Mouse (Mus musculus): ENCODE measurements around the gene Lmx1a. TPM values are rescaled to one million over a fixed set of nuclear protein-coding genes. Genes with fewer than 3 reads are reported as not detected.

The Lmx1a gene
- total RNA-seq, 2 experiments from 2014 or later: 0.22 to 0.71 TPM

DNA sequence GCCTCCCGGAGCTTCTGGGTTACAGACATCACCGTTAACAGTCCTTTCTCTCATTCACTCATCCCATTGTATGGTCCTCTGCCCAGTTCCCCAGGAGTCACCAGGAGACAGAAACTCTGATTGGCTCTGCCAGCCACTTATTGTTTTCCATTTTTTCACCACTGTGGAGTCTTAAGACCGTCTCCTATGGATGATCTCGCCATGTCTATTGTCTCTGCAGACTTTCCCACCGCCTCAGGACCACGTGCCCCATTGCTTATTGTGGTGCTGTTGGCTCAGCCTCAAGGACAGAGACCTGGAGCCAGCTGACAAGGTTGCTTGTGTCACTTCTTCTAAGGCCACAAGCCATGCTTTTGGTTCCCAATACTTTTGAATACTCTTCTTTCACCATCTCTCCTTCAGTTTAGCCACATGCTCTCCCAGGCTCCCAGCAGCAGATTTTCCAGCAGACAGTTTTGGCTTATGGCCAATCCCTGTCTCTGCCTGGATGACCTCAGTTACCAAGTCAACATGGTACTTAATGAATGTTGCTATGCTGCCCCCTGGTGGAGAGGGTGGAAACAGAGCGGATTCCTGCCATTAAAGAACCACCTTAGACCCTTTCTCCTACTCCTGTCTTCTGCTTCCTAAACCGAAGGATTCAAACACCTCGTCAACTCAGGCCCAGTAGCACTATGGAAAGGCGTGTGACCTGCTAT lies 92.9 kb downstream of the Lmx1a start:
- peak; percentile 66 to 70 for DNase-seq (ENCODE audit: low spot score in 2 of 2)

DNA sequence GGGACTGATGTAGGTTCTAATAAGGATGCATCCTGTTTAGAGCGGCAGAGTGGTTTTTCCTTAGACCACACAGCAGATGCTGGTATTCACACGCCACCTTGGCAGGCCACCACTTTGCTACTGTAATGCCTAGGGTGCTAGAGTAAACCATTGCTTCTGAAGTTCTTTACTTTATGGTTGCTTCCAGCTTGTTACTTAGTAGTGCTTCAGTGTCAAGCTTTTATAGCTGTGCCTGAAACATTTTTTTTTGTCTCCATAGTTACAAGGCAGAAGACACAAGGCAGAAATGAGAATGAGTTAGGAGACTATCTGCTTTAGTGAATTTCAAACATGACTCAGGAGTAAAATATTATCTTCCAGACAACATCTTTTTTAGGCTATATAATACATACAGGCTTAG lies 95.0 kb downstream of the Lmx1a start:
- no peak for DNase-seq (ENCODE audit: low spot score in 2 of 2)

DNA sequence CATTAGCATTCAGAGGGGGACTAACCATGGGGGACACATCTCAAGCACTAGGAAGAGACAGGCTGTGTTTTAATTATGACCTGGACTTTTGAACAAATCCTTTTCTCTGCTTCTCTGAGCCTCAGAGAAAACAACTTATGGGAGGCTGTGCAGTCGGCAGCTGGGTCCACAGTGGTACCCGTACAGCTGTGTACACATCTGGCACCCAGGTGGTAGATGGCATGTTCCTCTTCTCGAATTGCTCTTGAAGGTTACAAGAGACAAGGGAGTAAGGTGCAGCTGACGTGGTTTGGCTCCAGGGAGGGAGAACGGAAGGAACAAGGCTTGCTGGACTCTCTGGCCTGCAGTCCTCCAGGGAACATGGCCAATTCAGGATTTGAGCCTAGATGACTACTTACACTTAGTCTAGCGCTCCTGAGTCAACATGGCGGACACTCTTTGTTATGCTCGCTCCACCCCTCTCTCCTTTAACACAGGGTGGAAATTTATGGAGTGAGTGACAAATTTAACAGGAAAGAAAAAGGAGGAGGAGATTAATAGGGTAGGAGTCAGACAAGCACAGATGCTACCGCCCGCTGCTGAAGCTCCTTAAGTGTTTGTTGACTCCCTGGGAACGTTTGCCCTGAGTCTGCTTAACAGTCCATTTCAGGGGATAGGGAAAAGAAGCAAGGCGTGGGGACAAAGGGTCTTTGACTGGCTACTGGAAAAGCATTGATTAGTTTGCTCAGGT lies 99.8 kb downstream of the Lmx1a start:
- DNase-seq (ENCODE audit: low spot score in 2 of 2): no peak

DNA sequence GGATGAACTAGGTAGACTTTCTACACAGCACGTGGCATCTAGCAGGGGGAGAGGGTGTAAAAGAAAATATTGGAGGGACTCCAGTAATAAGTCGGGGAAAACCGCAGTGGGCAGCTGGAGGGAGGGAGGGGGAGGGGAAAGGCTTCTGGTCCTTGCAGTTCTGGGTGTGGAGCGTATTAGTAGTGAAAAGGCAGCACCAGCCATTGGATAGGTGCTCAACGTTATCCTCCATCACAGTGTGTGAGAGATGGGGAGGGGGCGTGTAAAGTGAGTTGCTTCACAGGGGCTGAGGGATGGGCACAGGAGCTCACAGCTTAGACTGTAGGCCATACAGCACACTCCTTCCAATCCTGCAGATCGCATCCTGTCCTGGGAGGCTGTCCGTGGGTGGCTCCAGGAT lies 100.4 kb downstream of the Lmx1a start:
- no peak for DNase-seq (ENCODE audit: low spot score in 2 of 2)

DNA sequence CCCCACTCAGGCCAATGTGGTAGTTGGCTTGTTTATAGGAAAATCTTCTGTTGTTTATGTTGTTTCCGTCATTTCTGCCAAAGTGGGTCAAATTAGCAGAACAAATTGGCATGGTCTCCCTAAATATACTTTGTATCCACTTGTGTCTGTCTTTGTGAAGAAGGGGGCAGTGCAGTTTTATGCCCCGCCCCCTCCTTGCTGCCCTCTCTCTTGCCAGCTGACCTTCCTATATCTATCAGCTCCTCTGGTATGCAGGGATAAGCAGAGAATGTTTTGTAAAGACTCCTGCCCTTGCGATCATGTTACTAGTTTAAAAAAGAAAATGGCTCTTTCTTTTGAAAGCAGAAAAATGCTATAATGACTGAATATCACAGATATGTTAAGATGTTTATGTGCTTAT lies 101.7 kb downstream of the Lmx1a start:
- no peak for DNase-seq (ENCODE audit: low spot score in 2 of 2)

DNA sequence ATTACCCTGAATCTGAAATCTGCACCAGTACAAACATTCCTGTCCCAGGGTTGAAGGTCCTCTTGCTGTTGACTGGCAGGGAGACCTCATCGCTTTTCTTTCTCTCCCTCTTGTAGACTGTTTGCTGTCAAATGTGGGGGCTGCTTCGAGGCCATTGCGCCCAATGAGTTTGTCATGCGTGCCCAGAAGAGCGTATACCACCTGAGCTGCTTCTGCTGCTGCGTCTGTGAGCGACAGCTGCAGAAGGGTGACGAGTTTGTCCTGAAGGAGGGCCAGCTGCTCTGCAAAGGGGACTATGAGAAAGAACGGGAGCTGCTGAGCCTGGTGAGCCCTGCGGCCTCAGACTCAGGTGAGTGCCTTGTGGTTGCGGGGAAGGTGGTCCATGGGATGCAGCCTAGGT lies 102.2 kb downstream of the Lmx1a start:
- no peak for DNase-seq (ENCODE audit: low spot score in 2 of 2)

DNA sequence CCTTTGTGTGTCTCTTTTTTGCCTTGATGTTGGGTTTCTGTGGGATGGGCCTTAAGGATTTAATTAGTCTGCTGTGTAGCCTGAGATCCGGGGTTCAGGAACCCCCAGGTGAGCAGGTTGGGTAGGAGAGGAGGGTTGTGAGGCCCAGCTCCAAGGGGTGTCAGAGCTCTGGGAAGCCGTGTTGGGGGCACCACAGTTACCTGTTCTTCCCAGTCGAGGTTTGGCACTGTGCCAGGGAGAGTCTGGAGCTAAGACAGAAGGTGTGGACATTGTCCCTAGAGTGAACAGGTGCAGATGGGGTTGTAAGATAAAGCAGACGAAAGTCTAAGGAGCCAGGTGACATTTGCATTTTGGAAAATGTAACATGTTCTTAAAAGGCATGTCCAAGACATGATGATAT lies 112.9 kb downstream of the Lmx1a start:
- no peak for DNase-seq (ENCODE audit: low spot score in 2 of 2)

DNA sequence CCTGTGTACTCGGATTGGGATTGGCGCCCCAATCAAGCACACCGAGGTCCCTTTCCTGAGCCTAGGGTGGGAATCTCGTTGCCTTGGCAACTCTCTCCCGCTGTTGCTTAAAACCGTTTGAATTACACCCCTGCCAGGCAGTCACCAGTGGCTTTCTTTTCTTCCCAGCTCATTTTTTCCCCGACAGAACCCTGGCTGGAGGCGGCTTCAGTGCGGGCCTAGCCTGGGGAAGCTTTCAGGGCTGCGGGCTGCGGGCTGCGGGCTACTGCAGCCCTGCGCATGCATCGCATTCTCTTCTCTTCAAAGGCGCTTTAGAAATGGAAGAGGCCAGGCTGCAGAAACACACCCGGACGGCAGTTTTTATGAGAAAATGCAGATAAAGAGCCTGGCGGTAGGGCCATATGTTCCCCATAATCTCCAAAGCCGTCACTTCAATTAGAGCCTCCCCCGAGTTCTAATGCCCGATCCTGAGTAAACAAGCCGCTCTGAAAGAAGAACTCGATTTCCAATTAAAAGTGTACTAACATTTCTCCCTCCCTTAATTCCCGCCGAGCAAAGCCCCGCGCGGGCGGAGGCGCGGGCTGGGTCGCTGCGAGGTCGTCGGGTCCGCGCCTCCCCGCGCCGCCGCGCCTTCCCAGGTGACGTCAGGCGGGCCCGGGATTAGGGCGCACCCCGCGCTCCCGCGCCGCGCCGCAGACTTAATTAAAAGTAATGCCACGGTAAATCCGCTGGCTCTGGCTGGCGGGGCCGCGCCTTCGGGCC lies 113.7 kb downstream of the Lmx1a start:
- DNase-seq (ENCODE audit: low spot score in 2 of 2): peak; percentile 37 to 58

DNA sequence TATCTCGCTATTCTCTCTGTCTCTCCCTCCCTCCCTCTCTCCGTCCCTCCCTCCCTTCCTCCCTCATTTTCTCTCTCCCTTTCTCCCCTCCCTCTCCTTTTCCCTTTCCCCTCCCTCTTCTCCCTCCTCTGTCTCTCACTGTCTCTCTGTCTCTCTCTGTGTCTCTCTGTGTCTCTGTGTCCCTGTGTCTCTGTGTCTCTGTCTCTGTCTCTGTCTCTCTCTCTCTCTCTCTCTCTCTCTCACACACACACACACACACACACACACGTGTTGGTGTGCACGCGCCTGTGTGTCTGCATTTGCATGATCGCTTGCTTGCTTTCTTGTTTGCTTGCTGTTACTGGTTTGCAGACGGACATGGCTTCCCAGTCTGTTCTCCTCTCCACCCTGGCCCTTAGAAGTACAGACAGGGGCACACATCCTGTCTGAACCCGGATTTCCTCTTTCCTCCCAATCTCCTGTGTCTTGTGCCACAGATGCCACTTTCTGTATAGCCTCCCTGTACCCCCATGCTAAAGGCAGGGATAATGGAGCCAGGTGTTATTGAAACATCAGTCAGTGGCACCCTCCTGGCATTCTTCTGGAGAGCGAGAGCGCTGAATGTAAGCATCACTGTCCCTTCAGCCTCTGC lies 114.4 kb downstream of the Lmx1a start:
- DNase-seq (ENCODE audit: low spot score in 2 of 2): no peak

DNA sequence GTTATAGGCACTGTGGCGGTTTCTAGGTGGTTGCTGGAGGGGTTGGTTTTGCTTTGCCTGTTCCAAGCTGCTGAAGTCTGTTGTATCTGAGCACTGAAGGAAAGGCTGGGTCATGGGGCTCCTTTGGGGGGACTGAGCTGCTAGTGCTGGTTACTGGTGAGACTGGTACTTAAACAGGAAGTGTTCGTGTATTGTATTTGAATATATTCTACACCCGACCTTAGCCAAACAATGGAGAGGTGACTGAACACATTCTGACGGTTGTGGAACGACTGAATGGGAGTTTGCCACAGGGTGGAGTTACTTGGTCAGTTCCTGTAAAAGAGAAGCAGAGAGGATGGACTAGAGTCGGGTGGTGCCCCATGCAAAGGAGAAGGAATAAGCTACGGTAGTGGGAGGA lies 115.8 kb downstream of the Lmx1a start:
- no peak for DNase-seq (ENCODE audit: low spot score in 2 of 2)

DNA sequence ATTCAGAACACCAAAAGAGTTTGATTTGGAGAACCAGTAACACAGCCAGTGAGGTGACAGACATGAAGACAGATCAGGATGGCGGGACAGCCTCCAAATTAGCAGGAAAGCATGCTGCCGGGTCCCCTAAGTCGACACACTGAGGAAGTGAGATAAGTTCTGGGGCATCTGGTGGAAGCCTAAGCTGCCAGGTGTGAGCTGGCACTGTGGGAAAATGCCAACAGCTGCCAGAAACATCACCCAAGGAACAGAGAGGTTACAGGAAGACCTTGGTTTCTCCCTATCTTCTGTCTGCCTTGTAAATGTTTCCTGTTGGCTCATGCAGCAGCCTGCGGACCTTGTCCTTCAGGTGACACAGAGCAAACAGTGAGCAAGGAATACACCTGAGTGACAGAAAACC lies 122.1 kb downstream of the Lmx1a start:
- DNase-seq (ENCODE audit: low spot score in 2 of 2): no peak

DNA sequence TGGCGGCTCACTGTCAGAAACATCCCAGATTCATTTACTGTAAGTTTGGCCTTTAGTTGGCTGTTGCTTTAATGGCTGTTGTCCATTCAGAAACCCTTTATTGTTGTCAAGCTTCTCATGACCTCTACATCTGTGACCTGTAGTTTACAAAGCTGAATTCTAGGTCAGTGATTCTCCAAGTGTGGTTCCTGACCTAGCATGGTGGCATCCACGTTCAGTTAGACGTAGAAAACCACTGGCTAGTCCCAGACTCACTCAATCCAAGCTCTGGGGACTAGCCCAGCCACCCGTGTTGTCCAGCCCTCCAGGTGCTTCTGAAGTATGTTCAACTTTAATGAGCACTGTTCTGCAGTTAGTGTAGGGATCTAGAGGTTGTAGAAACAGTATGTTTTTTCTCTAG lies 126.1 kb downstream of the Lmx1a start:
- DNase-seq (ENCODE audit: low spot score in 2 of 2): no peak

DNA sequence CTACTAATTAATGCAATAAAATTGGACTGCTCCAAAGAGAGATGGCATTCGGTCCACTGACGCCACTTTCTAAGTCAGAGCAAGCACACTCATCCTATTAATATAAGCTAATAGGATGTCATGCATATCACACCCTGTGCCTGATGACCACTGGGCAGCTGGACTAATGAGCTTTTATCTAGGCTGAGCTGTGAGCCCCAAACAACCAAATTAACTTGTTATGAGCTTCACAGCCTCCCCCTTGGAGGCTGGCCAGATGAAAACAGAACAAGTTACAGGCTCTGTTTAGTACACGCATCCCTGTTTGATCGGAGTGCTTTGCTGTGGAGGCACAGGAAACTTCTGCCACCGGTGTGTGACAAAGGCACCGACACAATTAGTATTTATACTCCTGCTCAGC lies 128.0 kb downstream of the Lmx1a start:
- DNase-seq (ENCODE audit: low spot score in 2 of 2): no peak

DNA sequence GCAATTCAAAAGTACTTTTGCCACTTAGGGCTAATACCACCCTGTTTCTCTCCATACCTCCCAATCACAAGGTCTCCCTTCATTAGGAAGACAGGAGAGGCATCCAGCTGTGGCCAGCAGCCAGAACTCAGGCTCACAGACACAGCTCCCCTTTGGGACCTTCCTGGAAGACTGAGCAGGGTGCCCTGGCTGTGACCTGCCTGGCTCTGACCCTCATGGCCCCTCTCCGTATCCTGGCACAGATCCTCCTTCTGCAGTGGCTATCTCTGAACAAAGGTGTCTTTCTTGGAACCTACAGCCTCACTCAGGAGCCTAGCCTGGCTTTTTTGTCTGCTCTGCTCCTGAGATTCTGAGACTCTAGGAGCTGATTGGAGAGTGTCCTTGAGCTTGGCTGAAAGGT lies 128.6 kb downstream of the Lmx1a start:
- no peak for DNase-seq (ENCODE audit: low spot score in 2 of 2)

DNA sequence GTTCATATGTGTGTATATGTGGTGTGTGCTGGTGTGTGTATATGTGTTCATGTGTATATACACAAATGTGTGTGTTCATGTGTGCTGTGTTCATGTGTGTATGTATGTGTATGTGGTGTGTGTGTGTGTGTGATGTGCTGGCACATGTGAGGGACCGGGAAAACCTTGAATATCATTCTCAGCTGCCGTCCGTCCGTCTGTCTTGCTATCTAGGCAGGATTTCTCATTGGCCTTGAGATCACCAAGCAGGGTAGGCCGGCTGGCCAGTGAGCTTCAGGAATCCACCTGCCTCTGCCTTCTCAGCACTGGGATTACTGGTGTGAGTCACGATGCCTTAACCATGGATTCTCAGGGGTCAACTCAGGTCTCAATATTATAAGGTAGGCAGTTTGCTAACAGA lies 131.0 kb downstream of the Lmx1a start:
- DNase-seq (ENCODE audit: low spot score in 2 of 2): no peak

DNA sequence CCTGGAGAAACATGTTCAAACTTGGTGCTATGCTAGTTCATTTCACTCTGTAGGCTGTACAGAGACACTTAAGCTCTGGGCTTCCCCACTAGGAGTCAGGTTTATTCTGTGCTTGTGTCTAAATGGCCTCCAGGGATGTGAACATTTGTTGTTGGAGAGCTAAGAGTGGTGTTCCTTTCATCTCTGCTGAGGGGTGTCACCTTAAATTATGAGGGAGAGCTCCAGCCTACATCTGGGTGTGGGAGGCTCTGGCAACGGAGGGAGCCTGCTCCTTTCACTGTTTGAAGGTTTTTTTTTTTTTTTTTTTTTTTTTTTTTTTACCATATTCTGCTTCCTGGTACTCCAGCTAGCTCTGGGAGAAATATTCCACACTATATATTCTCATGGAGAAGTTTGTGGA lies 132.1 kb downstream of the Lmx1a start:
- DNase-seq (ENCODE audit: low spot score in 2 of 2): no peak

DNA sequence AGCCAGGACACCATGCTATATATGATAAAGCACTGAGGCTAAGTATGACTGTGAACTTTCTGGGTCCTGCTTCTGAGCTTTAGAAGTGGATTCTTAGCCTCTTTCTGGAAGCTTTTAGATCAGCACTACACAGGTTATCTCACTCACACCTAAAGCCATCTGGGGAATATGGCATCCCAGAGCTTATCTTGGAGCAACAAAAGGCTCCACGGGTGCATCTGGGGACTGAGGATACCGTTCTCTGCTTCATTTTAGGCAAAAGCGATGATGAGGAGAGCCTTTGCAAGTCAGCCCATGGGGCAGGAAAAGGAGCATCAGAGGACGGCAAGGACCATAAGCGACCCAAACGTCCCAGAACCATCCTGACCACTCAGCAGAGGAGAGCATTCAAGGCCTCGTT lies 141.3 kb downstream of the Lmx1a start:
- DNase-seq (ENCODE audit: low spot score in 2 of 2): no peak

DNA sequence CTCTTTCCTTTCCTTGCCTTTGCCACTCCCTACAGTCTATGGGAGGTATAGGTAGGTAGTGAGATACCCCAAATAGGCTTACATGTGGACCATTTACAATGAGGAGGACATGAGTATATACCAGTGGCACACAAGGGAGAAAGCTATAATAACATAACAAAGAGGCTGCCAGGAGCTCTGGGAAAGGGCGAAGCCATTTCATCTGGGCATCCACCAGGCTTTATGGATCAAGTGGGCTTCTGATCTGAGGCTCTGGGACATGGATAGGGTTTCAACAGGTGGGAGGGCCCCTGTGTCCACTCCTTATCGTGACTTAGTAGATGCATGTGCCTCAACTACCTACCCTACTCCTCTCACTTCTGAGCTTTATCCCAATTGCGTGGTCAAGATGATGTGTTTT lies 142.6 kb downstream of the Lmx1a start:
- DNase-seq (ENCODE audit: low spot score in 2 of 2): no peak

DNA sequence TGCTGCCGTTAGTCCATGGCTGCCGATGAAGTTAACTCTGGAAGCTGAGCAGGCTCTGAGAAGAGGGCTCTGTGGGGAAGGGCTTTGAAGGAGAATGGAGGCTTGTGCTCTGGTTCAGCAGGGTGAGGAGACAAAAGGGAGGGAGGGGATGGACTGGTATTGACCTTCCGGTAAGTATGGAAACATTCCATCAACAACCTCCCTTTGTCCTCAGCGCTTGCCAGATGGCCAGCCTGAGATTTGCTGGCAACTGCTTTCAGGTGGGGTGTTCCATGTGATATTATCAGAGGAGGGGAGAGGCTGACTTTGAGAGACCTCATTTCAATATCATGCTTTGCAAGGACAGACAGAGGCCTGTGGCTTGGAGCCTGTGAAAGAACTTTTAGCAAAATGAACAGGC lies 165.8 kb downstream of the Lmx1a start:
- no peak for DNase-seq (ENCODE audit: low spot score in 2 of 2)

DNA sequence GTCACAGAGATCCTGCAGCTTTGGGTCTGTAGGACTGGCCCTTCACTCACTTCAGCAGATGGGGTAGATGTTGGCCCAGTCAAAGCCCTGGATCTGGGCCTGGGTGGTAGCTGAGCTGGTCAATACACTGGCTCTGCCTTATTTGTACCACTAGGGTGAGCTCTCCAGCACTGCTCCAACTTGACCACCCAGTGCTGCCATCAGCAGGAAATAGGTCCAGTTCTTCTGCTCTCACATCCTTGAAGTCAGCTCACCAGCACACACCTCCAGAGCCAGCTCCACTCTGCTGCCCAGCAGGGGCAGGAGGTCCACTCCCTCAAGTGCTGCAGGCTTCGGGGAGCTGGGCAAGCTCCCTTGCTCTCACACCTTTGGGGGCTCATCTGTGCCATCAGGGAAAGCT lies 183.0 kb downstream of the Lmx1a start:
- DNase-seq (ENCODE audit: low spot score in 2 of 2): no peak

DNA sequence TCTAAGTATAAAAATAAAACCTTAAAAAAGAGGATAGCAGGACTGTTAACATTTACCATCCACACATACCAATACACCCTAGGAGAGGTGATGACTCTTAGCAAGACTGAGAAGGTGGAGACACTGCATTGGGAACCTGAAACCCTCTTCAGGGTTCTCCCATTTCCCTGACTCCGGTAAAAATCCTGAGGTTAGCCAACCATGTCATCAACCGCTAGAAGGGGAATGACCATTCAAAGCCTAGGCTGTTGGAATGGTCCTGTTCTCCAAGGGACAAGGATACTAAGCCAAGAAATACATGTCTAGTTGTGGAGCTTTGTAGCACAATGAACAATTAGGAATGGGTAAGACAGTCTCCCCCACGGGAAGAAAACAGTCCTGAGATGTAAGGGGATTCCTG lies 185.1 kb downstream of the Lmx1a start:
- DNase-seq (ENCODE audit: low spot score in 2 of 2): no peak

DNA sequence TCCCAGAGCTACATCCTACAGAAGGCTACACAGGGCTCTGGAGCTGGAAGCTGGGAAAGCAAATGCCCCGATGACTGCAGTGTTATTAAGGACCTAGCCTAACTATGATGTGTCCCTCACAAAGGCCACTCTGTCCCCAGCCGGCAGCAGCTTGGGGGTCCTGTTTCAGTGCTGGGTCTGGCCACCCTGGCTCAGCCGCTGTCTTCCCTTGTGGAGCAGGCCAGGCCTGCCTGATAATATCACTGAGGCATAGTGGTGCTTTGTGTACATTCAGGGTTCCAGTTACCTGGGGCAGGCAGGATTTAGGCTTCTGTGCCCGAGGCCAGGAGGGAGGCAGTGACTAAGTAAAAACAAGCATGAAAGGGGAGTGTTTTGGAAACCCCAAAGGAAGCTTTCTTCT lies 188.9 kb downstream of the Lmx1a start:
- no peak for DNase-seq (ENCODE audit: low spot score in 2 of 2)

Measured in layer of hippocampus, postnatal 10 days (tissue).